Mouse (Mus musculus) hindbrain, embryonic 16.5 days (tissue): Measurements from ENCODE around the gene Abhd6. TPM values are rescaled to one million over a fixed set of nuclear protein-coding genes. Genes with fewer than 3 reads are reported as not detected.

Experiments used
- ATAC-seq: fragments of 200-750 bp; cut with Nextera tagmentation; 2 replicates; pipeline ENCODE4 v1.8.0; 2017; ENCODE audit warnings: moderate TSS enrichment, moderate library complexity
- H3K27ac ChIP-seq: fragments of 300-500 bp; sonication (generic); 2 replicates; pipeline ENCODE4 v1.5.1; 2014; ENCODE audit warnings: low read depth, mild to moderate bottlenecking, control low read depth, low read length, moderate library complexity
- H3K27me3 ChIP-seq: fragments of 300-500 bp; sonication (generic); replicated peaks from 2 replicates; pipeline ENCODE4 v1.6.1; 2014; ENCODE audit warnings: low read length; ENCODE audit not compliant: control insufficient read depth, insufficient read depth
- H3K36me3 ChIP-seq: fragments of 300-500 bp; sonication (generic); 2 replicates; pipeline ENCODE4 v1.6.1; 2014; ENCODE audit warnings: mild to moderate bottlenecking, low read length, moderate library complexity, mixed read lengths; ENCODE audit not compliant: control insufficient read depth, insufficient read depth
- H3K4me1 ChIP-seq: fragments of 300-500 bp; sonication (generic); 2 replicates; pipeline ENCODE4 v1.6.1; 2014; ENCODE audit warnings: low read depth, low read length; ENCODE audit not compliant: control insufficient read depth, insufficient read depth
- H3K4me2 ChIP-seq: fragments of 300-500 bp; sonication (generic); 2 replicates; pipeline ENCODE4 v1.6.1; 2014; ENCODE audit warnings: mild to moderate bottlenecking, low read length, control low read depth, moderate library complexity
- H3K4me3 ChIP-seq: fragments of 300-500 bp; sonication (generic); 2 replicates; pipeline ENCODE4 v1.5.1; 2014; ENCODE audit warnings: mild to moderate bottlenecking, low read length, control low read depth, moderate library complexity
- H3K9ac ChIP-seq: fragments of 300-500 bp; sonication (generic); 2 replicates; pipeline ENCODE4 v1.6.1; 2014; ENCODE audit warnings: low read depth, mild to moderate bottlenecking, control low read depth, low read length, moderate library complexity
- H3K9me3 ChIP-seq: fragments of 300-500 bp; sonication (generic); 2 replicates; pipeline ENCODE4 v1.6.1; 2014; ENCODE audit warnings: mild to moderate bottlenecking, low read length, moderate library complexity; ENCODE audit not compliant: control insufficient read depth
- WGBS: fragments of 180-500 bp; shearing (Covaris S2); extraction: QIAGEN DNeasy Blood & Tissue Kit; methylation state at CpG from one replicate; pipeline ENCODE4 v1.1.7; 2014; 5-methylcytosine and 5-hydroxymethylcytosine counted together
- polyA plus RNA-seq: library from polyadenylated mRNA; unstranded; fragments of >200 nt; fragmentation: Nextera tagmentation; extraction: Ambion mirVana; gene quantifications from 2 replicates; pipeline ENCODE4 v1.2.1, GENCODE M21; 2015

Abhd6 gene
- polyA plus RNA-seq, 1 experiment from 2014 or later: 42.5 TPM

GRCm38 (mm10) chr14:8101886-8102285 lies 99.2 kb downstream of the Abhd6 start:
- 79% methylated on average over 8 of the region's 8 CpGs for WGBS
- no peak overlapping the region for H3K4me3 ChIP-seq
- ATAC-seq: no peak
- no peaks in the 10 kb centered on the region for H3K36me3 ChIP-seq
- H3K27ac ChIP-seq: no peak overlapping the region
- H3K9ac ChIP-seq: no peak overlapping the region
- no peaks in the 10 kb centered on the region for H3K9me3 ChIP-seq
- no peaks in the 10 kb centered on the region for H3K27me3 ChIP-seq
- no peak overlapping the region for H3K4me2 ChIP-seq
- H3K4me1 ChIP-seq: peaks cover 29% of the 10 kb centered on the region

GRCm38 (mm10) chr14:8102676-8103075 lies 100.0 kb downstream of the Abhd6 start:
- Histone ChIP-seq H3K4me1 (peaks cover 26% of the 10 kb centered on the region), H3K4me2 (no peak overlapping the region), H3K27ac (no peak overlapping the region), H3K9me3 (no peaks in the 10 kb centered on the region), H3K36me3 (no peaks in the 10 kb centered on the region), H3K9ac (no peak overlapping the region), H3K27me3 (no peaks in the 10 kb centered on the region), H3K4me3 (no peak overlapping the region)
- no peak for ATAC-seq
- WGBS: 60% methylated on average over 12 of the region's 12 CpGs

Other genes with a start within 250 kb of the Abhd6 start
- gene Gm26661, start 211.3 kb upstream of the Abhd6 start, polyA plus RNA-seq: 0.38 TPM in 1 of 2 replicates, not detected in the other
- gene Flnb, start 184.9 kb upstream of the Abhd6 start, polyA plus RNA-seq: 6.3 and 12.2 TPM in 2 replicates
- gene Gm45521, start 45.6 kb upstream of the Abhd6 start, polyA plus RNA-seq: 0.40 TPM in 1 of 2 replicates, not detected in the other
- gene Dnase1l3, start 8.3 kb upstream of the Abhd6 start, polyA plus RNA-seq: 0.05 and 0.08 TPM in 2 replicates
- 50.1 and 50.8 TPM in 2 replicates for gene Rpp14, start 77.5 kb downstream of the Abhd6 start, polyA plus RNA-seq
- 67.9 and 70.4 TPM in 2 replicates for gene Pxk, start 95.3 kb downstream of the Abhd6 start, polyA plus RNA-seq
- 274 and 298 TPM in 2 replicates for gene Pdhb, start 170.1 kb downstream of the Abhd6 start, polyA plus RNA-seq
- 5.4 and 5.7 TPM in 2 replicates for gene Kctd6, start 211.2 kb downstream of the Abhd6 start, polyA plus RNA-seq